Mouse (Mus musculus): ENCODE data around the gene Rnf144a.
A peak's percentile ranks its signal among the peaks of the same experiment; 100 is the strongest.
"Not testable (repeated sequence)": the region's sequence is repeated elsewhere in the genome, so short reads cannot be mapped to it uniquely, and the experiment has no call there.

Rnf144a gene

GRCm38 (mm10) chr12:26415104-26415771 lies at the start of gene Rnf144a:
Gene Rnf144a (minus strand): TSS chr12:26415254.
- peak; percentile 16 for DNase-seq (ENCODE audit: low read depth, low spot score)

DNA sequence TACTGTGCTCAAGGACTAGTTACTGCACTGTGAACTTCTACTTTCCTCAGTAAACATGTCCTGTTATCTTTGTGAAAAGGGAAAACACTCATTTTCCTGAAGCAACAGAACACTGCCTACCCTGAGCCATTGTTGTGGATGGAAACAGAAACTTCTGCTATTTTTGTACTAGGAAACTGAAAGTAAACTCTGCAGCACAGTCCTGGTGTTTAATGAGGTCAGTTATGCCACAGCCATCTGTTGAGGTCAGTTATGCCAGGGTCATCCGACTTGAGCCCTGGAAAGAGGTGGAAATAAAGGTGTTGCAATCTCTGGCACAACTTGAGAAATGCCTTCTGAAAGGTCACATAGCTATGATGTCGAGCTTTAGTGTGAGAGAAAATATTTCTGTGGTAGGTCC lies 45.0 kb upstream of the Rnf144a start:
- DNase-seq (ENCODE audit: low read depth, low spot score): no peak

GRCm38 (mm10) chr12:26456028-26456698 lies 41.1 kb upstream of the Rnf144a start, which contains the start of gene Rsad2:
Gene Rsad2 (minus strand): TSS chr12:26456452.
- peak; percentile 34 for DNase-seq (ENCODE audit: low read depth, low spot score)

- DNase-seq (ENCODE audit: low read depth, low spot score): no peak
These were observed 39.6 kb upstream of the Rnf144a start for GRCm38 (mm10) chr12:26454682-26455081.

DNA sequence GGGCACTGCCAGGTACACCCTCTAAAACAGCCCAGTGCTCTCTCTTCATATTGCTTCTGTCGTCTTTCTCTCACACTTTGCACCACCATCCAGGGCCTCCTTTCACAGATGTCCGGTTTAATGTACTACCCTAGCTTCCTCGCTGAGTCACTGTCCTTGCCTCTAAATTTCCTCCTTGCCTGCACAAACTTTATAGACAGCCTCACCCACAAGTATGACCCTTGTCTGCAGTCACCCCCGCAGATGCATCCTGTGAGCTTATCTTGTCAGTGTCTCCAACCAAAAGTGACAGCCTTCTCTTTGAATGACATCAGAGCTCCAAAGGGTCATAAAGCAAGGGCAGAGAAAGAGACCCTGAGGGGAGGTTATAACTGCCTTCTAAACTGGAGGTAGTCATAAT lies 37.9 kb upstream of the Rnf144a start:
- DNase-seq (ENCODE audit: low read depth, low spot score): no peak

- peak; percentile 39 for DNase-seq (ENCODE audit: low read depth, low spot score)
These were observed 36.1 kb upstream of the Rnf144a start for GRCm38 (mm10) chr12:26451150-26451549.

DNA sequence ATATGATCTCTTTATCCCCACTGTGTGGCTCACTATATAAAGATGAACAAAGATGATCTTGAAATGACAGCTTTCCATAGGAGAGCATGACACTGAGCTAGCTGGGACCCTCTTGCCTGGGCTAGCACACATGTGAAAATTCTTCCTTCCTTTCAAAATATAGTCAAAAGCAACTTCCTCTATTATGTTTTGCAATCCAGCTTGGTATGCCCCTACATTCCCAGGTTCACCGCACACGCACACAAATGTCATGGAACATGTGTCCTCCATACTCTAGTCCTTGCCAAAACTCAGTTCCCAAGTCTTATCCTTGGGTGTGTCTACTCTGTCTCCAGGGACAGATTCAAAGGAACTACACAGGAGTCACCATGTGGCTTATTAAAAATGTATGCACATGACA lies 34.4 kb upstream of the Rnf144a start:
- DNase-seq (ENCODE audit: low read depth, low spot score): no peak

DNA sequence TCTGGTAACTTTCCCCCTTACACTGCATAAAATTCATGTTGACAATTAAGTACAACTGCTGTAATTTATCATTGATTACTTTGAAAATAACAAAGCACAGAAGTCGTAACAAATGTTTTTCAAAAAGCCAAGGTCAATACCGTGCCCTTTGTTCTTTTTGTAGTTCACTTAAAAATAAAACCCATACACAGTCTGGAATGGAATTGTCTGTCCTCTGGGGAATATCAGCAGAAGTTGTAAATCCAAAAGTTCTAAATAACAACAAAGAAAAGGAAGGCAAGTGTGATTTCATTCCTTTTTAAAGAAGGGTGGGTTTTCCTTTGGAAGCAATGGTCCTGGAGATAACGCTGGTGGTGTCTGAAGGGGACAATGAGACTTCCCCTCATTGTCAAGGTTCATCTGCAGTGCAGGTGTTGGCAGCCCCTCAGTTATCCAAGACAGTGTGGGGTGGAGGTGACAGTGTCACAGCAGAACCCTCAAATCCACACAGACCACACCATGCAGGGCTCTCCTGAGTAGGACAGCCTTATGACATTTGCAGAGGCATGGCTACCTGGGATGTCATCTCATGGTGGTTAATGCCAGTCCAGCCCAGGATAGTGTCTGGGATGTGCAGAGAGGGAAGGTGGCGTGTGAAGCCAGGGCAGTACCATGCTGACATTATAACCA lies 31.5 kb upstream of the Rnf144a start:
- no peak for DNase-seq (ENCODE audit: low read depth, low spot score)

DNA sequence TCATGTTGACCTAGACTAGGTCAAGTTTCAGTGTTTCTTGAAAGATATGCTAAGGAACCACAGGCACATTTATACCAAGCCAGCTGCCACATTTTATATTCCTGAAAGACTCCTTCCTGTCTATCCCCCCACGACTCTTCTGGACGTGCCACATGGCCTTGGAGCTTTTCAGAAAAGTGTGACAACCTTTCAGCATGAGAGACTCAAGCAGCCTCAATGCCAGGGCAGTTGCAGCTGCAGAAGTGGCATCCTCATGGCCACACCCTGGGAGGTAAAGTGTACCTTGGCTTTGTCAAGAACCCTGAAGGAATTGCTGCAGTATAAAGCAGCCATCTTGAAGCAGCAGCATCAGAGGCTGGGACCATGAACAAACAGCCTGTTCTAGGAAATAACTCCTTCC lies 29.5 kb upstream of the Rnf144a start:
- no peak for DNase-seq (ENCODE audit: low read depth, low spot score)

GRCm38 (mm10) chr12:26444054-26444453 lies 29.0 kb upstream of the Rnf144a start:
- DNase-seq (ENCODE audit: low read depth, low spot score): no peak

DNA sequence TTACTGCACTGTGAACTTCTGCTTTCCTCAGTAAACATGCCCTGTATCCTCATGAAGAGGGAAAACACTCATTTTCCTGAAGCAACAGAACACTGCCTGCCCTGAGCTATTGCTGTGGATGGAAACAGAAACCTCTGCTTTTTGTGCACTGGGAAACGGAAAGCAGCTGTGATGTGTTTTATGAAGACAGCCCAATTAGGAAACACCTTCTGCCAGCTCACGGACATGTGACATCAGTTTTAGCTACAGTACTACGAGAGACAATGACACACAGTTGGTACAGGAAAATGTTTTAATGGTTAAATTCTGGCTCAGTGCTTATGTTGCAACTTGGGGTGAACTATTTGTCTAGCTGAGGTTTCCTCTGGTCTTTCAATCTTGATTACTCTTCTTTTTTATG lies 24.3 kb upstream of the Rnf144a start:
- no peak for DNase-seq (ENCODE audit: low read depth, low spot score)

DNA sequence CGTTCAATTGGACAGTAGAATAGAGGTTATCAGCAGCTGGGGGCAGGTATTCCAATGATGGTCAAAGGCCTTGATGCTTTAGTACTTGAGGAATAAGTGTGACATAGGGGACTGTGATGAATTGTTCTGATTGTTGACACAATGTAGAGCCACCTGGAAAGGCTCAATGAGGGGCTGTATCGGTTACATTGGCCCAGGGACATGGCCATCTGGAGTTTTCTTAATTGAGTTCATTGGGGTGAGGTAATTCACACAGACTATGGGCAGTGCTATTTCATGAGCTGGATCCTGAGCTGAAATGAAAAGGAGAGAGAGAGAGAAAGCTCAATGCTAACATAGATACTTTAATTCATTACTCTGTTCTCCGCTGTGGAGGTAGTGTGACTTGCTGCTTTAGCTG lies 22.9 kb upstream of the Rnf144a start:
- DNase-seq (ENCODE audit: low read depth, low spot score): no peak

- DNase-seq (ENCODE audit: low read depth, low spot score): no peak
These were observed 21.3 kb upstream of the Rnf144a start for GRCm38 (mm10) chr12:26436334-26436733.

DNA sequence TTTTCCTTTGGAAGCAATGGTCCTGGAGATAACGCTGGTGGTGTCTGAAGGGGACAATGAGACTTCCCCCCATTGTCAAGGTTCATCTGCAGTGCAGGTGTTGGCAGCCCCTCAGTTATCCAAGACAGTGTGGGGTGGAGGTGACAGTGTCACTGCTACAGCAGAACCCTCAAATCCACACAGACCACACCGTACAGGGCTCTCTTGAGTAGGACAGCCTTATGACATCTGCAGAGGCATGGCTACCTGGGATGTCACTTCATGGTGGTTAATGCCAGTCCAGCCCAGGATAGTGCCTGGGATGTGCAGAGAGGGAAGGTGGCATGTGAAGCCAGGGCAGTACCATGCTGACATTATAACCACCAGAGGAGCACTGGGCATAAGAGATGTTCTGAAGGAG lies 13.7 kb upstream of the Rnf144a start:
- not testable (repeated sequence) for DNase-seq (ENCODE audit: low read depth, low spot score)

DNA sequence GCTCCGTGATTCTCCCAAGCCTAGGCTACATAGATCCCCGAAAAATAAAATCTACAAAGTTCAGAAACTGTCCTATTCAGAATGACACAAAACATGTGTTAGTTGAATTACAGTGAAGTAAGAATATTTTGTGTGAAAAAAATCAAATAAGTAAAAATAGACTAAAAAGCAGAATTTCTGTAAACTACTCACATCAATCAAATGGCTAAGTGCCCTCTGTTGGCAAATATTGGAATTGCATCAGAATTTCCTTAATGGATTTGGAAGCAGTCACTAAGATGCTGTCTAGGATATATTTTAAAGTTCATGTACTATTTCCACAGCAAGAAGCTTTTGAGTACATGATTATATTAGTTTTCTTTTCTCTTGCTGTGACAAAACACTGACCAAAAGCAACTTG lies 9.8 kb upstream of the Rnf144a start:
- peak; percentile 26 for DNase-seq (ENCODE audit: low read depth, low spot score)

DNA sequence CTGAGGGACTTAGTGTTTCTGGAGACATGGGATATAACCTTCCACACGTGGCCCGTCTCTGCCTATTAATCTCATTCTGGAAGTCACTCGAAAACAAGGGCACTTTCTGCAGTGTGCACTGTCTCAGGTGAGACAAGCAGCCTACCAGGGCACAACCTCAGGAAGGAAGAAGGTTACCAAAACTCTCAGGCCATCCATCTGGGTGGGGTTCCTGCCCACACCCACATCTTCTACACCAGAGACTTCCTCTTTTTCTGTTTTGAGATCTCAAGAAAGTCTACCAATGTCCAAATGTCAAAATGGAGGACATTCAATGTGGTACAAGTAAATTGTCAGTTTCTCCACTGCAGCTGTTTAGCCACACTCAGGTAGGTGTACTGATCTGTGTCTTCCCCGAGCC lies 3.3 kb upstream of the Rnf144a start:
- DNase-seq (ENCODE audit: low read depth, low spot score): no peak

GRCm38 (mm10) chr12:26416636-26417295 lies 1.7 kb upstream of the Rnf144a start:
- no peak for DNase-seq (ENCODE audit: low read depth, low spot score)

DNA sequence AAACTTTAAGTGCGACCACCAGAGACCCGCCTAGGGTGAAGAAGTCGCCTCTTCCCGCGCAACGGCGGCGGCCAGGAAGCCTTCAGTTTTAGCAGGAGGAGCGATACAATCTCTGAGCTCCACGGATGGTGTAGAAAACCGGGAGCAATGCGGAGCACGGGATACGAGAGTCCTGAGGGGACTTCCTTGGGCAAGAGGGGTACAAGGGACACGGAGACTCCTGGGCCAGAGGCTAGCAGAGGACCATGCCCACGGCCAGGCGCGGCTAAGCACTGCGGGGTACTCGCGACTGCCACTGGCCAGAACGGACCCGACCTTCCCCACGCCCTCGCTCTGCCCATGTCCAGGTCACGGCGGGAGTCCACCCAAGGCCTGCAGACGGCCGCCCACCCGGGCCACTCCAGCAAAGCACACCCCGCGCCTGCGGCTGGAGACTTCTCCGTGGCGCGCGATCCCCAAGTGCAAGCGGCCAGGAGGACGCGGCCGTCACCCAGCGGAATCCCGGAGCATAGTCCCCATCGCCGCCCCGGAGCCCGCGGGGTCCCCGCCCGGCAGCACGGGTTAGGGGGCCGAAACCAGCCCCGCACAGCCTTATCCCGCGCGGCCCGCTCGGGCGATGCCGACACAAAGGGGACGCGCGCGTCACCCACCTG lies 477 bp downstream of the Rnf144a start:
- no peak for DNase-seq (ENCODE audit: low read depth, low spot score)

- no peak for DNase-seq (ENCODE audit: low read depth, low spot score)
These were observed 1.1 kb downstream of the Rnf144a start for GRCm38 (mm10) chr12:26413961-26414411.

DNA sequence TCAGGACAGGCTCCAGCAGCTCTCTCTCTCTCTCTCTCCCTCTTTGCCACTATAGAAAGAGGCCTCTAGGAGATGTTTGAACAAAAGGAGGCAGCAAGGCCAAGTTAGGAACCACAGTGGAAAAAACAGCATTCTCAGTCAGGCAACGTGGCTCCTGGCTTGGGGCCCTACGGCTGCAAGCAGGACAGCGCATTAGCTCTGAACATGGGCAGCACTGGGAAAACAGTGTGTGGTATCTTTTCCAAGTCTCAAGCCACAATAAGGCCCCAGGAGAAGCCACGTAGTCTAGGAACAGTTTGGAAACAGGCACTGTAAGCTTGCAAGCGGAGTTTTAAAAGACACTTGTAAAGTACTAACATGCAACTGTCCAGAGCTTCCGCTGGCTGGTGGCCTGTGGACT lies 2.3 kb downstream of the Rnf144a start:
- no peak for DNase-seq (ENCODE audit: low read depth, low spot score)

- no peak for DNase-seq (ENCODE audit: low read depth, low spot score)
These were observed 3.1 kb downstream of the Rnf144a start for GRCm38 (mm10) chr12:26411841-26412450.

All from c-Kit-negative CD71-positive TER-119-positive erythroid progenitor cells, embryonic 14.5 days (primary cell).